Mouse (Mus musculus) liver, embryonic 11.5 days (tissue): Measurements from ENCODE around the gene Cdh23. TPM values are rescaled to one million over a fixed set of nuclear protein-coding genes. Genes with fewer than 3 reads are reported as not detected.

ENCODE experiments used
- ATAC-seq: fragments of 200-750 bp; cut with Nextera tagmentation; replicated peaks from 2 replicates; pipeline ENCODE4 v1.8.0; 2017; ENCODE audit warnings: moderate number of reproducible peaks, mild to moderate bottlenecking, moderate TSS enrichment, moderate library complexity; ENCODE audit not compliant: low FRiP score
- DNase-seq: peaks from one replicate; pipeline ENCODE4 v3.0.0-alpha.2; 2017; ENCODE audit warnings: low spot score
- H3K27ac ChIP-seq: fragments of 300-500 bp; sonication (generic); 2 replicates; pipeline ENCODE4 v1.5.1; 2014; ENCODE audit warnings: mild to moderate bottlenecking, low read depth, low read length, control low read depth
- H3K27me3 ChIP-seq: fragments of 300-500 bp; sonication (generic); replicated peaks from 2 replicates; pipeline ENCODE4 v1.6.1; 2014; ENCODE audit warnings: low read length, mixed read lengths; ENCODE audit not compliant: control insufficient read depth, insufficient read depth
- H3K36me3 ChIP-seq: fragments of 300-500 bp; sonication (generic); 2 replicates; pipeline ENCODE4 v1.6.1; 2014; ENCODE audit warnings: mild to moderate bottlenecking, low read length, moderate library complexity, mixed read lengths; ENCODE audit not compliant: control insufficient read depth, insufficient read depth
- H3K4me1 ChIP-seq: fragments of 300-500 bp; sonication (generic); replicated peaks from 2 replicates; pipeline ENCODE4 v1.6.1; 2014; ENCODE audit warnings: low read length, mixed read lengths; ENCODE audit not compliant: control insufficient read depth, insufficient read depth
- H3K4me2 ChIP-seq: fragments of 300-500 bp; sonication (generic); 2 replicates; pipeline ENCODE4 v1.6.1; 2014; ENCODE audit warnings: mild to moderate bottlenecking, control low read depth, moderate library complexity
- H3K4me3 ChIP-seq: fragments of 300-500 bp; sonication (generic); 2 replicates; pipeline ENCODE4 v1.5.1; 2014; ENCODE audit warnings: low read depth, low read length, control low read depth
- H3K9ac ChIP-seq: fragments of 300-500 bp; sonication (generic); 2 replicates; pipeline ENCODE4 v1.6.1; 2014; ENCODE audit warnings: low read depth, low read length, control low read depth
- H3K9me3 ChIP-seq: fragments of 300-500 bp; sonication (generic); 2 replicates; pipeline ENCODE4 v1.6.1; 2016; ENCODE audit warnings: low read length, inconsistent platforms, mixed read lengths; ENCODE audit not compliant: control insufficient read depth
- WGBS: fragments of 180-500 bp; shearing (Covaris S2); extraction: QIAGEN DNeasy Blood & Tissue Kit; methylation state at CpG from one replicate; pipeline ENCODE4 v1.1.7; 2014; 5-methylcytosine and 5-hydroxymethylcytosine counted together
- polyA plus RNA-seq: library from polyadenylated mRNA; unstranded; fragments of >200 nt; fragmentation: Nextera tagmentation; extraction: Ambion mirVana; gene quantifications from 2 replicates; pipeline ENCODE4 v1.2.1, GENCODE M21; 2014

Cdh23 gene
- polyA plus RNA-seq, 1 experiment from 2014 or later = 0.80 TPM

- WGBS = 64% methylated on average over 6 of the region's 6 CpGs
- Histone ChIP-seq H3K4me2 (no peak overlapping the region), H3K27ac (no peak overlapping the region), H3K4me1 (0 out of 2 replicates have a peak, but pooled peaks cover 3% of the 10 kb centered on the region), H3K27me3 (no peaks in the 10 kb centered on the region), H3K9me3 (no peaks in the 10 kb centered on the region), H3K36me3 (no peaks in the 10 kb centered on the region), H3K9ac (no peak overlapping the region), H3K4me3 (no peak overlapping the region)
- ATAC-seq = no peak
- no peak for DNase-seq
Observed at GRCm38 (mm10) chr10:60369405-60369804, 326.9 kb downstream of the Cdh23 start.

GRCm38 (mm10) chr10:60367904-60368303, 328.4 kb downstream of the Cdh23 start:
- ATAC-seq (no peak), DNase-seq (no peak)
- no peaks in the 10 kb centered on the region for H3K9me3 ChIP-seq
- WGBS = 45% methylated on average over 4 of the region's 4 CpGs
- H3K9ac ChIP-seq = no peak overlapping the region
- no peaks in the 10 kb centered on the region for H3K27me3 ChIP-seq
- H3K4me3 ChIP-seq = no peak overlapping the region
- H3K36me3 ChIP-seq = no peaks in the 10 kb centered on the region
- H3K4me2 ChIP-seq = no peak overlapping the region
- no peak overlapping the region for H3K27ac ChIP-seq
- no peaks in the 10 kb centered on the region for H3K4me1 ChIP-seq

- ATAC-seq = no peak
- no peaks in the 10 kb centered on the region for H3K9me3 ChIP-seq
- H3K36me3 ChIP-seq = no peaks in the 10 kb centered on the region
- H3K4me1 ChIP-seq = no peaks in the 10 kb centered on the region
- H3K27me3 ChIP-seq = no peaks in the 10 kb centered on the region
- 32% methylated on average over 2 of the region's 2 CpGs for WGBS
- H3K9ac ChIP-seq = no peak overlapping the region
- no peak overlapping the region for H3K27ac ChIP-seq
- H3K4me3 ChIP-seq = no peak overlapping the region
- DNase-seq = no peak
- no peak overlapping the region for H3K4me2 ChIP-seq
Observed at GRCm38 (mm10) chr10:60367145-60367544, 329.1 kb downstream of the Cdh23 start.

GRCm38 (mm10) chr10:60363426-60363825, 332.9 kb downstream of the Cdh23 start:
- no peaks in the 10 kb centered on the region for H3K4me1 ChIP-seq
- H3K4me3 ChIP-seq = no peak overlapping the region
- H3K27ac ChIP-seq = no peak overlapping the region
- H3K36me3 ChIP-seq = no peaks in the 10 kb centered on the region
- H3K9ac ChIP-seq = no peak overlapping the region
- WGBS = 73% methylated on average over 6 of the region's 6 CpGs
- H3K27me3 ChIP-seq = no peaks in the 10 kb centered on the region
- no peak overlapping the region for H3K4me2 ChIP-seq
- DNase-seq (no peak), ATAC-seq (no peak)
- no peaks in the 10 kb centered on the region for H3K9me3 ChIP-seq

- Histone ChIP-seq H3K9ac (no peak overlapping the region), H3K4me1 (no peaks in the 10 kb centered on the region), H3K27me3 (no peaks in the 10 kb centered on the region), H3K36me3 (no peaks in the 10 kb centered on the region), H3K4me3 (no peak overlapping the region), H3K27ac (no peak overlapping the region), H3K4me2 (no peak overlapping the region), H3K9me3 (no peaks in the 10 kb centered on the region)
- no peak for ATAC-seq
- no peak for DNase-seq
- WGBS = 45% methylated on average over 2 of the region's 2 CpGs
Observed at GRCm38 (mm10) chr10:60362310-60362628, 334.0 kb downstream of the Cdh23 start.

- ATAC-seq = no peak
- no peak overlapping the region for H3K4me2 ChIP-seq
- no peak overlapping the region for H3K4me3 ChIP-seq
- H3K27me3 ChIP-seq = no peaks in the 10 kb centered on the region
- WGBS = 68% methylated on average over 12 of the region's 12 CpGs
- H3K4me1 ChIP-seq = no peaks in the 10 kb centered on the region
- H3K9me3 ChIP-seq = no peaks in the 10 kb centered on the region
- DNase-seq = no peak
- H3K9ac ChIP-seq = no peak overlapping the region
- no peaks in the 10 kb centered on the region for H3K36me3 ChIP-seq
- H3K27ac ChIP-seq = no peak overlapping the region
Observed at GRCm38 (mm10) chr10:60361615-60362309, 334.5 kb downstream of the Cdh23 start.

- H3K27me3 ChIP-seq = no peaks in the 10 kb centered on the region
- no peaks in the 10 kb centered on the region for H3K4me1 ChIP-seq
- H3K27ac ChIP-seq = no peak overlapping the region
- no peaks in the 10 kb centered on the region for H3K9me3 ChIP-seq
- WGBS = 64% methylated on average over 4 of the region's 4 CpGs
- H3K36me3 ChIP-seq = no peaks in the 10 kb centered on the region
- no peak for ATAC-seq
- no peak for DNase-seq
- H3K4me3 ChIP-seq = no peak overlapping the region
- no peak overlapping the region for H3K4me2 ChIP-seq
- H3K9ac ChIP-seq = no peak overlapping the region
Observed at GRCm38 (mm10) chr10:60358776-60359175, 337.5 kb downstream of the Cdh23 start.

- no peaks in the 10 kb centered on the region for H3K36me3 ChIP-seq
- ATAC-seq = no peak
Observed at GRCm38 (mm10) chr10:60357901-60358300, 338.4 kb downstream of the Cdh23 start.

GRCm38 (mm10) chr10:60357441-60357840, 338.8 kb downstream of the Cdh23 start:
- no peak for DNase-seq

More at GRCm38 (mm10) chr10:60357901-60358300, 338.4 kb downstream of the Cdh23 start:
- WGBS = 90% methylated on average over 14 of the region's 14 CpGs
- H3K27me3 ChIP-seq = no peaks in the 10 kb centered on the region
- no peak for DNase-seq
- H3K4me2 ChIP-seq = no peak overlapping the region
- H3K9me3 ChIP-seq = no peaks in the 10 kb centered on the region
- peaks cover 2% of the 10 kb centered on the region; the same call in 1 of the 2 replicates for H3K4me1 ChIP-seq
- no peak overlapping the region for H3K4me3 ChIP-seq
- no peak overlapping the region for H3K9ac ChIP-seq
- no peak overlapping the region for H3K27ac ChIP-seq

More at GRCm38 (mm10) chr10:60357441-60357840, 338.8 kb downstream of the Cdh23 start:
- no peak overlapping the region for H3K4me3 ChIP-seq
- no peaks in the 10 kb centered on the region for H3K9me3 ChIP-seq
- no peaks in the 10 kb centered on the region for H3K27me3 ChIP-seq
- 82% methylated on average over 4 of the region's 4 CpGs for WGBS
- ATAC-seq = no peak
- no peak overlapping the region for H3K4me2 ChIP-seq
- peaks cover 4% of the 10 kb centered on the region for H3K4me1 ChIP-seq
- H3K36me3 ChIP-seq = no peaks in the 10 kb centered on the region
- no peak overlapping the region for H3K27ac ChIP-seq
- no peak overlapping the region for H3K9ac ChIP-seq
